Mouse (Mus musculus) neural tube, embryonic 11.5 days (tissue): ENCODE measurements around the gene Trp73. TPM values are rescaled to one million over a fixed set of nuclear protein-coding genes. Genes with fewer than 3 reads are reported as not detected.
A peak's percentile ranks its signal among the peaks of the same experiment; 100 is the strongest.

ENCODE experiments used
- ATAC-seq: fragments of 200-750 bp; cut with Nextera tagmentation; 2 replicates; pipeline ENCODE4 v1.8.0; 2017; ENCODE audit warnings: moderate number of reproducible peaks, mild to moderate bottlenecking, moderate TSS enrichment, moderate library complexity; ENCODE audit not compliant: insufficient read depth, low FRiP score, low TSS enrichment
- DNase-seq: peaks from one replicate; pipeline ENCODE4 v3.0.0-alpha.2; 2015; ENCODE audit warnings: low spot score
- H3K27ac ChIP-seq: fragments of 300-500 bp; sonication (generic); 2 replicates; pipeline ENCODE4 v1.5.1; 2014; ENCODE audit warnings: low read depth, mild to moderate bottlenecking, low read length
- H3K27me3 ChIP-seq: fragments of 300-500 bp; sonication (generic); 2 replicates; pipeline ENCODE4 v1.6.1; 2014; ENCODE audit warnings: mild to moderate bottlenecking, low read length, mixed read lengths; ENCODE audit not compliant: control insufficient read depth, insufficient read depth
- H3K36me3 ChIP-seq: fragments of 300-500 bp; sonication (generic); 2 replicates; pipeline ENCODE4 v1.6.1; 2014; ENCODE audit warnings: mild to moderate bottlenecking, low read length, moderate library complexity, mixed read lengths; ENCODE audit not compliant: control insufficient read depth, insufficient read depth
- H3K4me1 ChIP-seq: fragments of 300-500 bp; sonication (generic); 2 replicates; pipeline ENCODE4 v1.6.1; 2014; ENCODE audit warnings: low read length, mixed read lengths; ENCODE audit not compliant: control insufficient read depth, insufficient read depth
- H3K4me2 ChIP-seq: fragments of 300-500 bp; sonication (generic); 2 replicates; pipeline ENCODE4 v1.6.1; 2014; ENCODE audit warnings: low read depth, mild to moderate bottlenecking, moderate library complexity
- H3K4me3 ChIP-seq: fragments of 300-500 bp; sonication (generic); 2 replicates; pipeline ENCODE4 v1.5.1; 2014; ENCODE audit warnings: low read depth, low read length
- H3K9ac ChIP-seq: fragments of 300-500 bp; sonication (generic); 2 replicates; pipeline ENCODE4 v1.6.1; 2014; ENCODE audit warnings: mild to moderate bottlenecking, low read length
- H3K9me3 ChIP-seq: fragments of 300-500 bp; sonication (generic); 2 replicates; pipeline ENCODE4 v1.6.1; 2016; ENCODE audit warnings: low read length; ENCODE audit not compliant: control insufficient read depth
- WGBS: fragments of 180-500 bp; shearing (Covaris S2); extraction: QIAGEN DNeasy Blood & Tissue Kit; methylation state at CpG from one replicate; pipeline ENCODE4 v1.1.7; 2014; 5-methylcytosine and 5-hydroxymethylcytosine counted together
- polyA plus RNA-seq: library from polyadenylated mRNA; unstranded; fragments of >200 nt; fragmentation: Nextera tagmentation; extraction: Ambion mirVana; gene quantifications from 2 replicates; pipeline ENCODE4 v1.2.1, GENCODE M21; 2014

The Trp73 gene
- polyA plus RNA-seq, 1 experiment from 2014 or later, result 0.31 TPM

GRCm38 (mm10) chr4:154024729-154025521, 115.1 kb downstream of the Trp73 start:
- peak overlapping the region; percentile 23; the same call in 1 of the 2 replicates for H3K27ac ChIP-seq
- peaks cover 9% of the 10 kb centered on the region for H3K36me3 ChIP-seq
- H3K4me3 ChIP-seq, result no peak overlapping the region
- H3K27me3 ChIP-seq, result 0 out of 2 replicates have a peak, but pooled peaks cover 7% of the 10 kb centered on the region
- ATAC-seq (no peak), DNase-seq (no peak)
- H3K4me1 ChIP-seq, result peaks cover 8% of the 10 kb centered on the region; the same call in 1 of the 2 replicates
- H3K9ac ChIP-seq, result no peak overlapping the region
- H3K4me2 ChIP-seq, result no peak overlapping the region
- 41% methylated on average over 17 of the region's 17 CpGs for WGBS
- H3K9me3 ChIP-seq, result no peaks in the 10 kb centered on the region

- Histone ChIP-seq H3K27me3 (0 out of 2 replicates have a peak, but pooled peaks cover 7% of the 10 kb centered on the region), H3K36me3 (peaks cover 18% of the 10 kb centered on the region), H3K4me3 (no peak overlapping the region), H3K4me2 (no peak overlapping the region), H3K27ac (peak overlapping the region; percentile 23; the same call in 1 of the 2 replicates), H3K4me1 (peaks cover 8% of the 10 kb centered on the region; the same call in 1 of the 2 replicates), H3K9me3 (no peaks in the 10 kb centered on the region), H3K9ac (no peak overlapping the region)
- no peak for ATAC-seq
- 26% methylated on average over 8 of the region's 8 CpGs for WGBS
- DNase-seq, result no peak
Observed at GRCm38 (mm10) chr4:154023754-154024601, 116.0 kb downstream of the Trp73 start.

GRCm38 (mm10) chr4:154022844-154023243, 117.2 kb downstream of the Trp73 start:
- Histone ChIP-seq H3K4me1 (peaks cover 8% of the 10 kb centered on the region; the same call in 1 of the 2 replicates), H3K9ac (no peak overlapping the region), H3K36me3 (peaks cover 21% of the 10 kb centered on the region), H3K4me3 (no peak overlapping the region), H3K9me3 (no peaks in the 10 kb centered on the region), H3K27me3 (0 out of 2 replicates have a peak, but pooled peaks cover 7% of the 10 kb centered on the region), H3K27ac (no peak overlapping the region), H3K4me2 (no peak overlapping the region)
- ATAC-seq (no peak), DNase-seq (no peak)
- WGBS, result 50% methylated on average over 4 of the region's 4 CpGs

GRCm38 (mm10) chr4:154022407-154022806, 117.6 kb downstream of the Trp73 start:
- ATAC-seq, result no peak

GRCm38 (mm10) chr4:154021432-154021831, 118.6 kb downstream of the Trp73 start:
- 91% methylated on average over 9 of the region's 9 CpGs for WGBS
- 0 out of 2 replicates have a peak, but pooled peaks cover 3% of the 10 kb centered on the region for H3K27me3 ChIP-seq
- no peak overlapping the region for H3K9ac ChIP-seq
- H3K27ac ChIP-seq, result no peak overlapping the region
- H3K4me1 ChIP-seq, result peaks cover 8% of the 10 kb centered on the region; the same call in 1 of the 2 replicates
- H3K9me3 ChIP-seq, result no peaks in the 10 kb centered on the region
- 0 out of 2 replicates have a peak, but pooled peaks have one; percentile 23 for ATAC-seq
- H3K4me3 ChIP-seq, result no peak overlapping the region
- H3K36me3 ChIP-seq, result peaks cover 30% of the 10 kb centered on the region
- no peak overlapping the region for H3K4me2 ChIP-seq
- no peak for DNase-seq

More at GRCm38 (mm10) chr4:154022407-154022806, 117.6 kb downstream of the Trp73 start:
- Histone ChIP-seq H3K4me3 (no peak overlapping the region), H3K36me3 (peaks cover 21% of the 10 kb centered on the region), H3K9me3 (no peaks in the 10 kb centered on the region), H3K27ac (no peak overlapping the region), H3K4me2 (no peak overlapping the region), H3K27me3 (0 out of 2 replicates have a peak, but pooled peaks cover 7% of the 10 kb centered on the region), H3K9ac (no peak overlapping the region), H3K4me1 (peaks cover 8% of the 10 kb centered on the region; the same call in 1 of the 2 replicates)
- WGBS, result 76% methylated on average over 4 of the region's 4 CpGs
- DNase-seq, result no peak

GRCm38 (mm10) chr4:154019571-154019970, 120.4 kb downstream of the Trp73 start:
- DNase-seq (no peak), ATAC-seq (no peak)
- no peaks in the 10 kb centered on the region for H3K9me3 ChIP-seq
- no peak overlapping the region for H3K4me2 ChIP-seq
- 0 out of 2 replicates have a peak, but pooled peaks cover 3% of the 10 kb centered on the region for H3K4me1 ChIP-seq
- 79% methylated on average over 7 of the region's 7 CpGs for WGBS
- H3K27me3 ChIP-seq, result no peaks in the 10 kb centered on the region
- no peak overlapping the region for H3K9ac ChIP-seq
- H3K27ac ChIP-seq, result no peak overlapping the region
- no peak overlapping the region for H3K4me3 ChIP-seq
- peaks cover 32% of the 10 kb centered on the region for H3K36me3 ChIP-seq

GRCm38 (mm10) chr4:154015476-154015875, 124.5 kb downstream of the Trp73 start:
- H3K36me3 ChIP-seq, result peaks cover 26% of the 10 kb centered on the region
- DNase-seq (no peak), ATAC-seq (no peak)
- no peaks in the 10 kb centered on the region for H3K9me3 ChIP-seq
- H3K9ac ChIP-seq, result no peak overlapping the region
- no peaks in the 10 kb centered on the region for H3K27me3 ChIP-seq
- H3K4me3 ChIP-seq, result no peak overlapping the region
- no peak overlapping the region for H3K27ac ChIP-seq
- 97% methylated on average over 8 of the region's 11 CpGs for WGBS
- H3K4me1 ChIP-seq, result peaks cover 9% of the 10 kb centered on the region
- H3K4me2 ChIP-seq, result no peak overlapping the region

GRCm38 (mm10) chr4:154012132-154012882, 127.7 kb downstream of the Trp73 start:
- no peaks in the 10 kb centered on the region for H3K27me3 ChIP-seq
- H3K4me3 ChIP-seq, result peak overlapping the region; percentile 97
- H3K9me3 ChIP-seq, result no peaks in the 10 kb centered on the region
- peak overlapping the region; percentile 93 for H3K9ac ChIP-seq
- DNase-seq, result no peak
- peaks cover 10% of the 10 kb centered on the region; the same call in 1 of the 2 replicates for H3K36me3 ChIP-seq
- H3K4me1 ChIP-seq, result peaks cover 9% of the 10 kb centered on the region
- H3K4me2 ChIP-seq, result peak overlapping the region; percentile 96
- WGBS, result 3% methylated on average over 55 of the region's 55 CpGs
- H3K27ac ChIP-seq, result no peak overlapping the region
- ATAC-seq, result no peak
